Mouse (Mus musculus) lung, postnatal 0 days (tissue): ENCODE measurements around the gene Fabp2. TPM values are rescaled to one million over a fixed set of nuclear protein-coding genes. Genes with fewer than 3 reads are reported as not detected.

Source experiments
- ATAC-seq: fragments of 200-750 bp; cut with Nextera tagmentation; 2 replicates; pipeline ENCODE4 v1.8.0; 2017; ENCODE audit warnings: moderate library complexity
- DNase-seq: peaks from one replicate; pipeline ENCODE4 v3.0.0-alpha.2; 2016; ENCODE audit warnings: low spot score
- H3K27ac ChIP-seq: fragments of 300-500 bp; sonication (generic); 2 replicates; pipeline ENCODE4 v1.5.1; 2014; ENCODE audit warnings: antibody characterized with exemption, mild to moderate bottlenecking, low read length, mixed read lengths
- H3K27me3 ChIP-seq: fragments of 300-500 bp; sonication (generic); replicated peaks from 2 replicates; pipeline ENCODE4 v1.6.1; 2014; ENCODE audit warnings: low read length, mixed read lengths; ENCODE audit not compliant: insufficient read depth
- H3K36me3 ChIP-seq: fragments of 300-500 bp; sonication (generic); 2 replicates; pipeline ENCODE4 v1.6.1; 2014; ENCODE audit warnings: low read length, mixed read lengths; ENCODE audit not compliant: insufficient read depth
- H3K4me1 ChIP-seq: fragments of 300-500 bp; sonication (generic); 2 replicates; pipeline ENCODE4 v1.6.1; 2014; ENCODE audit warnings: antibody characterized with exemption, low read depth, low read length, mixed read lengths; ENCODE audit not compliant: insufficient read depth
- H3K4me2 ChIP-seq: fragments of 300-500 bp; sonication (generic); replicated peaks from 2 replicates; pipeline ENCODE4 v1.6.1; 2014; ENCODE audit warnings: low read depth, mild to moderate bottlenecking, low read length, moderate library complexity, mixed read lengths
- H3K4me3 ChIP-seq: fragments of 300-500 bp; sonication (generic); 2 replicates; pipeline ENCODE4 v1.5.1; 2014; ENCODE audit warnings: low read depth, low read length
- H3K9ac ChIP-seq: fragments of 300-500 bp; sonication (generic); replicated peaks from 2 replicates; pipeline ENCODE4 v1.6.1; 2014; ENCODE audit warnings: low read depth, mild to moderate bottlenecking
- H3K9me3 ChIP-seq: fragments of 300-500 bp; sonication (generic); 2 replicates; pipeline ENCODE4 v1.6.1; 2016; ENCODE audit warnings: low read length, mixed read lengths
- CTCF ChIP-seq: IDR thresholded peaks from 2 replicates; pipeline ENCODE4 v1.5.1; 2016; ENCODE audit warnings: antibody characterized with exemption, mild to moderate bottlenecking
- EP300 ChIP-seq: IDR thresholded peaks from 2 replicates; pipeline ENCODE4 v1.6.1; 2016; ENCODE audit warnings: antibody characterized with exemption, mild to moderate bottlenecking, control low read depth
- WGBS: fragments of 180-500 bp; shearing (Covaris S2); extraction: QIAGEN DNeasy Blood & Tissue Kit; methylation state at CpG from one replicate; pipeline ENCODE4 v1.1.7; 2014; 5-methylcytosine and 5-hydroxymethylcytosine counted together
- polyA plus RNA-seq: library from polyadenylated mRNA; unstranded; fragments of >200 nt; fragmentation: Nextera tagmentation; extraction: Ambion mirVana; gene quantifications from 2 replicates; pipeline ENCODE4 v1.2.1, GENCODE M21; 2015

Fabp2 gene
- polyA plus RNA-seq, 1 experiment from 2014 or later = 0.12 TPM

DNA sequence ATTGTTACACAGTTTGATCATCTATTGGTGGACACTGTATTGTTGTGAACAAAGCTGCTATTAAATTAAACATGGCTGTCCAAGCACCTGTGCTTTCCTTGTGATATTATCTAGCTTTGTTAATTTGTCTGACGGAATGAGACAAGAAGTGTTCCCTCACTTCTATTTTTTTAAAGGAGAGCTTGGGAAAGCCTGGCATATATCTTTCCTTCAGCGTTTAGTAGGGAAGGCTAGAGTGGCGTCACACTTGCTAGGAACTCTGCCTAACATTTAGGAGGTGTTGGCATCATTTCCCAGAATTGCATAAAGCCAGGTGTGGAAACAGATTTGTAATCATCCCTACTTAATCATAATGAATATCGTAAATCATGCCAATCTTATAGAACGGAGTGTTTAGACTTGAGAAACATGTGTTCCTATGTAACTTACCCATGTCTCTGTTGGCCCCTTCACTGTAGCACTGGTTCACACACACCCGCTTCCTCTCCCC, 21.4 kb downstream of the Fabp2 start:
- H3K9ac ChIP-seq = no peak overlapping the region
- ATAC-seq (no peak), DNase-seq (no peak)
- no peaks in the 10 kb centered on the region for H3K9me3 ChIP-seq
- H3K36me3 ChIP-seq = no peaks in the 10 kb centered on the region
- H3K4me3 ChIP-seq = no peak overlapping the region
- H3K27ac ChIP-seq = no peak overlapping the region
- H3K27me3 ChIP-seq = no peaks in the 10 kb centered on the region
- WGBS = 70% methylated on average over 6 of the region's 6 CpGs
- H3K4me2 ChIP-seq = no peak overlapping the region
- no peak for TF ChIP-seq CTCF
- TF ChIP-seq EP300 = no peak
- peaks cover 3% of the 10 kb centered on the region; the same call in 1 of the 2 replicates for H3K4me1 ChIP-seq

DNA sequence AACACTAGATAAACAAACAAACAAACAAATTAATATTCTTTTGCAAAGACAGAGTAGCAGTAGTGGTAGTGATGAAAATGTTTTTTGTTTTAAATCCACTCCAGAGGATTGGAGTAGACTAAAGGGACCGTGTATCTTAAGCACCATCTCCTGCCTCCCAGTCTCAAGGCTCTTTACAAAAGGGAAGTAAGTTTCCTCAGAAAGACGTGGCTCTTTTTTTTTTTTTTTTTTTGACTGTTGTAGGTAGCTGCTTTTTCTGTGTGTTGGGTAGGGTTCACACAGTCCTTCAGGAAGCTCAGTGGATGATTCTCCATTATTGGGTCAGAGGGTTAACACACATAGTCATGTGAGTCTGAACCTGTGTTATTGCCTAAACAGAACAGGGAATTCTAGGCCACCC, 23.8 kb downstream of the Fabp2 start:
- WGBS = 40% methylated on average over 2 of the region's 2 CpGs
- no peak overlapping the region for H3K27ac ChIP-seq
- H3K9me3 ChIP-seq = no peaks in the 10 kb centered on the region
- no peaks in the 10 kb centered on the region for H3K36me3 ChIP-seq
- ATAC-seq (no peak), DNase-seq (no peak)
- H3K9ac ChIP-seq = no peak overlapping the region
- no peak overlapping the region for H3K4me2 ChIP-seq
- no peak for TF ChIP-seq EP300
- TF ChIP-seq CTCF = no peak
- no peaks in the 10 kb centered on the region for H3K27me3 ChIP-seq
- H3K4me1 ChIP-seq = peaks cover 3% of the 10 kb centered on the region; the same call in 1 of the 2 replicates
- H3K4me3 ChIP-seq = no peak overlapping the region

DNA sequence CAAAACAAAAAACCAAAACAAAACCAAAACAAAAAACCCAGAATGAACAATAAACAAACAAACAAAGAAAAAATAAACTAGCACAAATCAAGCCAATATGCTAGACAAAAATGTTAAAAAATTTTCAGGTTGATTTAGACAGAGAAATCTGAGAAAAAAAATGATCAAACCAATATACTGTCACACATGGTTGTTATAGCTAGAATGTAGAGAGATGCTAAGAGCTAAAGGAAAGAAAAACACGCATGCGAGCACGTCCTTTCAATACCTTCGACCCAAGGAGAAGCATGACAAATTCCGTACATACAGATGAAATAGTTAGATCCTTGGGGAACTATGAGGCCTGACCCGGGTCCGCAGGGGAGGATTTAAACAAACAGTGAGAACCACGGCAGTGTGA, 24.4 kb downstream of the Fabp2 start, which contains the start of gene Gm10959:
Gene Gm10959, minus strand, starts transcription at position 101 of the 400 bp plus-strand sequence.
- Histone ChIP-seq H3K36me3 (no peaks in the 10 kb centered on the region), H3K4me3 (no peak within 1 kb of the TSS), H3K4me1 (peaks cover 3% of the 10 kb centered on the region; the same call in 1 of the 2 replicates), H3K27ac (no peak within 1 kb of the TSS), H3K9me3 (no peaks in the 10 kb centered on the region), H3K4me2 (no peak within 1 kb of the TSS), H3K27me3 (no peaks in the 10 kb centered on the region), H3K9ac (no peak within 1 kb of the TSS)
- ATAC-seq (no peak), DNase-seq (no peak)
- TF ChIP-seq CTCF = no peak
- no peak for TF ChIP-seq EP300
- WGBS = 82% methylated on average over 8 of the region's 8 CpGs

DNA sequence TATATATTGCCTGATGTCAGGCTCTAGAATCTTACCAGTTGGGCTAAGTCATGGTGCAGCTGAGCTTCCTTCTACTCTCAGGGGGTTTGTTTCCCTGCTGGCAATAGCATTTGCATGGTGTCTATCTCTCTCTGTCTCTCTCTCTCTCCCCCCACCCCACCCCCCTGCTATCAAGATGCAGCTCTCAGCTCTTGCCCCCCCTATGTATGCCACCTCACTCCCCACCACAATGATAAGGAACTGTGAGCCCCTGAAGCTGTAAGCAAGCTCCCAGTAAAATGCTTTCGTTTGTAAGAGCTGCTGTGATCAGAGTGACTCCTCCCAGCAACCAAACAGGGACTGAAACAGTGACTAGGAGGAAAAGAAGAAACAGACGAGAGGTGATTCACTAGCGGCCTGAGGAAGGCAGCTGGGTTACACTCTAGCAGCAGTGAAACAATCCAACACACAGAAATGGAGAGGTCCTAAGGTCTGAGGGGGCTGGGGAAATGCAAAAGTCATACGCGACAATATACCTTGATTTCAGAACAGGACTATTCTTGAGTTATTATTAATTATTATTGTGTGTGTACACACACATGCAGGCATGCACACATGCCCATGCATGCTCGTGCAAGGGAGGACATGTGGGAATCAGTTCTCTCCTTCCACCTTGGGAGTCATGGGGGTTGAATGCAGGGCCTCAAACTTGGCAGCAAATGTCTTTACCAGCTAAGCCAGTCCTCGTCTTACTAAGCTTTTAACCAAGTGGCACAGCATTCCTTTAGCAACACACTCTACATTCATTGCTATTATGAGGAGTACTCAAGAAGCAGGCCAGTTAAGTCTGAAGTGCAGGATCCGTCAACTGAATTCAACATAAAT, 25.9 kb downstream of the Fabp2 start:
- DNase-seq = peak; percentile 67
- 45% methylated on average over 8 of the region's 8 CpGs for WGBS

DNA sequence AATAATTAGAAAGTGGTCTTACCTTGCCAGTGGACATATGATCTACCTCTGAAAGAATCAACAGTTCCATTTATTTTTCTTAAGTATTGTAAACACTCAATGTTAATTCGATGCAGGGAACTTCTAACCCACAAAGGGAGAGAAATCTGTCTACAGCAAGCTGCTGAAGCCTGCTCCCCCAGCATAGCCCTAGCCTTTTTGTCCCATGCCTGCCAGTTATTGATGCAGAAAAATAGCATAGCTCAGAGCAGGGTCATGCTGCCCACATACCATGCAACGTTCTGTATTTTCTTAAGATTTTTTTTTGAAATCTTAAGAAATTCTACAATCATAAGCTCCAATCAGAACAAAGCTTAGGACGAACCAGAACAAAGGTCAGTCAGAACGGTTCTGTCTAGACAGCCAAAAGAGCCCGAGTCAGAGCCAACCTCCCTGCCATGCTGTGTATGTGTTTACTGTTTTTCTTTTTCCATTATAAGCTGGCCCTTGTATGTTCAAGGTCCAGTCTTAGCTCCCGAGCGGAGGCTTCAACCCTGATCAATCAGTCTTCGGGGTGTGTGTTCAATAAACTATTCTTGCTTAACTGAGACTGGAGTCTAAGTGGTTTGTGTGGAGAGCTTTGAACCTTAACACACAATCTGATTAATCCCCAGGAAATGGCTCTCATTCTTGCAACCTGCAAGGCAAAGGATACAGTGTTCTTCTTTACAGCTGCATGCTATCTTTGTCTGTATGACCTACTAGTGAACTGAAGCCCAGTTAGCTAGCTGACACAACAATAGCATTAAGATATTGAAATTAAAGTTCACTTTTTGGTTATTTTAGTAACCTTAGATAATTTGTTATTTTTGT, 27.0 kb downstream of the Fabp2 start:
- Histone ChIP-seq H3K4me1 (peaks cover 3% of the 10 kb centered on the region; the same call in 1 of the 2 replicates), H3K27ac (no peak overlapping the region), H3K36me3 (no peaks in the 10 kb centered on the region), H3K4me3 (no peak overlapping the region), H3K4me2 (no peak overlapping the region), H3K9ac (no peak overlapping the region), H3K9me3 (no peaks in the 10 kb centered on the region), H3K27me3 (no peaks in the 10 kb centered on the region)
- DNase-seq = no peak
- TF ChIP-seq CTCF (no peak), EP300 (no peak)
- 75% methylated on average over 8 of the region's 8 CpGs for WGBS
- no peak for ATAC-seq

More for the DNA sequence above, 25.9 kb downstream of the Fabp2 start:
- TF ChIP-seq CTCF (no peak), EP300 (no peak)
- peak overlapping the region; percentile 43; the same call in 1 of the 2 replicates for H3K27ac ChIP-seq
- H3K9me3 ChIP-seq = no peaks in the 10 kb centered on the region
- H3K4me1 ChIP-seq = peaks cover 3% of the 10 kb centered on the region; the same call in 1 of the 2 replicates
- H3K4me3 ChIP-seq = no peak overlapping the region
- no peak overlapping the region for H3K4me2 ChIP-seq
- H3K9ac ChIP-seq = no peak overlapping the region
- no peaks in the 10 kb centered on the region for H3K36me3 ChIP-seq
- no peaks in the 10 kb centered on the region for H3K27me3 ChIP-seq
- ATAC-seq = no peak

DNA sequence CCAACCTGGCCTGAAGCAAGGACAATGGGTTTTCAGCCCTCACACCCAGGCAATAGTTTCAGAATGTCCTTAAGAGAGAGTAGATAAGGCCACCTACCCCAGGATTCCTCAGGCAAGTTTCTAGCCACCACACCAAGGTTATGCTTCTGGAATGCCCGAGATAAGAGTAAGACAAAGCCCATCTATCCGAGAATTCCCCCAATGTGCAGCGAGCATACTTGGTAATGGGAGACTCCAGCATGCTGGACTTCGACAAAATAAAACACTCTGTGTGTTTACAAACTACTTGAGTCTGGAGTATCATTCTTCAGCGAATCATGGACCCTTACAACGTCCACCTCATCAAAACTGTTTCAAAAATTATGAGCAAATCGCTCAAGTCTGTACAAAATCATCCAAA, 28.3 kb downstream of the Fabp2 start:
- TF ChIP-seq CTCF (no peak), EP300 (no peak)
- peak overlapping the region; percentile 60; the same call in 1 of the 2 replicates for H3K4me3 ChIP-seq
- 44% methylated on average over 7 of the region's 7 CpGs for WGBS
- peak overlapping the region; percentile 58 for H3K4me2 ChIP-seq
- no peak for ATAC-seq
- no peaks in the 10 kb centered on the region for H3K36me3 ChIP-seq
- H3K4me1 ChIP-seq = peaks cover 3% of the 10 kb centered on the region; the same call in 1 of the 2 replicates
- H3K27ac ChIP-seq = peak overlapping the region; percentile 84
- no peaks in the 10 kb centered on the region for H3K9me3 ChIP-seq
- no peak overlapping the region for H3K9ac ChIP-seq
- H3K27me3 ChIP-seq = no peaks in the 10 kb centered on the region
- DNase-seq = peak; percentile 49
